Mouse (Mus musculus) MN1 (cell line): ENCODE measurements around the gene Ceacam18.
"Not testable (repeated sequence)": the region's sequence is repeated elsewhere in the genome, so short reads cannot be mapped to it uniquely, and the experiment has no call there.

ENCODE experiments used
- DNase-seq: peaks from one replicate; pipeline ENCODE4 v3.0.0-alpha.2; 2016; ENCODE audit warnings: low spot score

The Ceacam18 gene

GRCm38 (mm10) chr7:43634500-43634899, at the start of gene Ceacam18:
Gene Ceacam18, plus strand, starts transcription at chr7:43634707.
- no peak for DNase-seq

- DNase-seq, result no peak
Measured at GRCm38 (mm10) chr7:43584790-43585189, 49.7 kb upstream of the Ceacam18 start.

GRCm38 (mm10) chr7:43601884-43602283, 32.6 kb upstream of the Ceacam18 start:
- no peak for DNase-seq

GRCm38 (mm10) chr7:43606896-43607742, 27.4 kb upstream of the Ceacam18 start, which contains the start of gene Zfp819:
Gene Zfp819, plus strand, starts transcription at chr7:43607169.
- DNase-seq, result no peak

- no peak for DNase-seq
Measured at GRCm38 (mm10) chr7:43607743-43608287, 26.7 kb upstream of the Ceacam18 start.

- DNase-seq, result no peak
Measured at GRCm38 (mm10) chr7:43608316-43608824, 26.1 kb upstream of the Ceacam18 start.

- DNase-seq, result no peak
Measured at GRCm38 (mm10) chr7:43613816-43614551, 20.5 kb upstream of the Ceacam18 start.

GRCm38 (mm10) chr7:43622927-43623326, 11.6 kb upstream of the Ceacam18 start:
- no peak for DNase-seq

GRCm38 (mm10) chr7:43623819-43624218, 10.7 kb upstream of the Ceacam18 start:
- no peak for DNase-seq

- DNase-seq, result no peak
Measured at GRCm38 (mm10) chr7:43625065-43625464, 9.4 kb upstream of the Ceacam18 start.

- no peak for DNase-seq
Measured at GRCm38 (mm10) chr7:43625794-43626422, 8.6 kb upstream of the Ceacam18 start.

GRCm38 (mm10) chr7:43633940-43634339, 567 bp upstream of the Ceacam18 start:
- no peak for DNase-seq

GRCm38 (mm10) chr7:43636194-43636593, 1.7 kb downstream of the Ceacam18 start:
- DNase-seq, result no peak

GRCm38 (mm10) chr7:43637118-43637517, 2.6 kb downstream of the Ceacam18 start:
- no peak for DNase-seq

- no peak for DNase-seq
Measured at GRCm38 (mm10) chr7:43642587-43642986, 8.1 kb downstream of the Ceacam18 start.

GRCm38 (mm10) chr7:43643046-43643652, 8.6 kb downstream of the Ceacam18 start:
- DNase-seq, result no peak

GRCm38 (mm10) chr7:43652683-43653082, 18.2 kb downstream of the Ceacam18 start:
- DNase-seq, result no peak

- DNase-seq, result no peak
Measured at GRCm38 (mm10) chr7:43654519-43654918, 20.0 kb downstream of the Ceacam18 start.

GRCm38 (mm10) chr7:43656232-43656631, 21.7 kb downstream of the Ceacam18 start:
- DNase-seq, result no peak

- no peak for DNase-seq
Measured at GRCm38 (mm10) chr7:43660002-43660401, 25.5 kb downstream of the Ceacam18 start, which contains the start of gene Siglece. Gene Siglece, minus strand, starts transcription at chr7:43660161.

- DNase-seq, result no peak
Measured at GRCm38 (mm10) chr7:43662804-43663203, 28.3 kb downstream of the Ceacam18 start.

- DNase-seq, result not testable (repeated sequence)
Measured at GRCm38 (mm10) chr7:43667221-43667620, 32.7 kb downstream of the Ceacam18 start.
